In the genomic region with DNA sequence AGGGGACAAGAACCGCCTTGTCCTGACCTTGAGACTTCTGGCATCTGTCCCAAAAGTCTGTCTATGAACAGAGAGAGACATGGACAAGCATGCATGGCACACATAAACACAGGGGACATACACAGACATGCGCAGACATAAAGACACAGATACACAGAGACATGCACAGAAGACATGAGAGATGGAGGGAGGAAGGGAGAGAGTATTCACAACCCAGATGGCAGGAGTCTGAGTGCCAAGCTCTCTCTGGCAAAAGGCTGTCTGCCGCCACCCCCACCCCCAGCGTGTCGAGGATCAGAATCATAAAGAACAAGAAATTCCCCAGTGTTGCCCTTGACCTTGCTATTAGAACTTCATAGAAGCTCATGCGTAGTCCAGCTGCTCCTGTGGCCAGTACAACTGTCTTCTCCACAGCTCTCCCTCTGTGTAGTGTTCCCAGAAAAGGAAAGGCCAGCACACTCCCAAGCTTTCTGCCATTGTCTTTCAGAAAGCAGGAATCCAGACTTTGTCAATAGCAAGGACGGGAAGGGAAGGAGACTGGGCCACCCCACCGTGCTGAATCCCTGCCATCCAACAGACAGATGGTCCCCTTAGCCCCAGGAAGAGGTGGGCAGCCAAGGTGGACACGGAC, we compare ENCODE assay signal across 14 mouse cellular contexts.
A peak's percentile ranks its signal among the peaks of the same experiment; 100 is the strongest.
DNase-seq lines count a peak whose midpoint lies in the region; ATAC-seq and TF ChIP-seq lines count a peak whose summit lies in the region.
"Had no signal": no experiment of that assay in that cellular context is flagged by ENCODE, and none has a peak within 500 bp of the region (broad histone marks: within the 10 kb centered on the region; RNA-seq: fewer than 3 reads in every experiment).

No protein-coding gene starts in this region.

- no peak overlapping the region for H3K4me2 ChIP-seq in forebrain, embryonic 13.5 days
- no peak overlapping the region for H3K4me2 ChIP-seq in forebrain, embryonic 12.5 days
- no peak overlapping the region for H3K4me2 ChIP-seq in midbrain, postnatal 0 days (ENCODE audit: low read depth, low read length, poor library complexity, severe bottlenecking)
- H3K4me2 ChIP-seq in midbrain, embryonic 11.5 days = no peak overlapping the region
- H3K4me2 ChIP-seq: embryonic facial prominence, embryonic 15.5 days; liver, embryonic 13.5 days; midbrain, embryonic 15.5 days had no signal

- no peaks in the 10 kb centered on the region for H3K9me3 ChIP-seq in forebrain, embryonic 13.5 days (replicated peaks)
- no peaks in the 10 kb centered on the region for H3K9me3 ChIP-seq in forebrain, embryonic 12.5 days
- H3K9me3 ChIP-seq in midbrain, postnatal 0 days (ENCODE audit: low read length) = no peaks in the 10 kb centered on the region
- H3K9me3 ChIP-seq in midbrain, embryonic 11.5 days (ENCODE audit: control insufficient read depth, low read length) = no peaks in the 10 kb centered on the region
- H3K9me3 ChIP-seq: embryonic facial prominence, embryonic 15.5 days; liver, embryonic 13.5 days; midbrain, embryonic 15.5 days had no signal

- peak; percentile 68; the same call in 1 of the 2 replicates for ATAC-seq in forebrain, embryonic 13.5 days
- no peak for ATAC-seq in forebrain, embryonic 12.5 days (ENCODE audit: low FRiP score)
- no peak; the same call in 1 of the 2 replicates for ATAC-seq in midbrain, postnatal 0 days (ENCODE audit: low FRiP score)
- ATAC-seq in midbrain, embryonic 11.5 days (ENCODE audit: low FRiP score) = no peak
- ATAC-seq: midbrain, embryonic 15.5 days had no signal

- DNase-seq in midbrain, postnatal 0 days (ENCODE audit: low spot score) = peak; percentile 80
- no peak for DNase-seq in midbrain, embryonic 11.5 days (ENCODE audit: low spot score, missing footprints)
- DNase-seq in cerebellum, postnatal 36 days = peak; percentile 85
- peak; percentile 57 for DNase-seq in testis, postnatal 10 days (ENCODE audit: low spot score)
- no peak for DNase-seq in urinary bladder, postnatal 36 days (ENCODE audit: low spot score in 2 of 2)
- DNase-seq in kidney, postnatal 14 days = no peak
- DNase-seq: heart, postnatal 10 days; kidney, adult 18-20 months; liver, embryonic 13.5 days; thymus, postnatal 14 days had no signal

- no peaks in the 10 kb centered on the region for H3K27me3 ChIP-seq in forebrain, embryonic 13.5 days
- H3K27me3 ChIP-seq in forebrain, embryonic 12.5 days = no peaks in the 10 kb centered on the region; the same call in 1 of the 2 replicates
- no peaks in the 10 kb centered on the region for H3K27me3 ChIP-seq in midbrain, postnatal 0 days (ENCODE audit: insufficient read depth, low read length)
- H3K27me3 ChIP-seq in midbrain, embryonic 11.5 days (ENCODE audit: control insufficient read depth, insufficient read depth, low read length) = no peaks in the 10 kb centered on the region
- H3K27me3 ChIP-seq: embryonic facial prominence, embryonic 15.5 days; liver, embryonic 13.5 days had no signal

- no peak for TF ChIP-seq CTCF in midbrain, postnatal 0 days (IDR thresholded peaks at IDR 0.05)

- 70% methylated on average over 9 of the region's 9 CpGs for WGBS in forebrain, embryonic 13.5 days
- 76% methylated on average over 9 of the region's 9 CpGs for WGBS in forebrain, embryonic 12.5 days
- 70% methylated on average over 9 of the region's 9 CpGs for WGBS in midbrain, postnatal 0 days
- 81% methylated on average over 9 of the region's 9 CpGs for WGBS in midbrain, embryonic 11.5 days

- H3K36me3 ChIP-seq in forebrain, embryonic 13.5 days (ENCODE audit: poor library complexity, severe bottlenecking) = no peaks in the 10 kb centered on the region
- no peaks in the 10 kb centered on the region for H3K36me3 ChIP-seq in forebrain, embryonic 12.5 days (replicated peaks)
- no peaks in the 10 kb centered on the region for H3K36me3 ChIP-seq in midbrain, postnatal 0 days (ENCODE audit: insufficient read depth, low read length)
- H3K36me3 ChIP-seq in midbrain, embryonic 11.5 days (ENCODE audit: control insufficient read depth, insufficient read depth, low read length) = no peaks in the 10 kb centered on the region
- H3K36me3 ChIP-seq: embryonic facial prominence, embryonic 15.5 days; liver, embryonic 13.5 days; midbrain, embryonic 15.5 days had no signal

- no peak overlapping the region for H3K4me3 ChIP-seq in forebrain, embryonic 13.5 days
- no peak overlapping the region for H3K4me3 ChIP-seq in forebrain, embryonic 12.5 days (replicated peaks)
- no peak overlapping the region for H3K4me3 ChIP-seq in midbrain, postnatal 0 days (ENCODE audit: low read depth, low read length)
- no peak overlapping the region for H3K4me3 ChIP-seq in midbrain, embryonic 11.5 days (ENCODE audit: low read depth, low read length)
- H3K4me3 ChIP-seq: embryonic facial prominence, embryonic 15.5 days; liver, embryonic 13.5 days; midbrain, embryonic 15.5 days had no signal

- H3K9ac ChIP-seq in forebrain, embryonic 13.5 days = no peak overlapping the region
- no peak overlapping the region for H3K9ac ChIP-seq in forebrain, embryonic 12.5 days
- H3K9ac ChIP-seq in midbrain, postnatal 0 days (replicated peaks; ENCODE audit: low read length, poor library complexity, severe bottlenecking) = no peak overlapping the region
- H3K9ac ChIP-seq in midbrain, embryonic 11.5 days (ENCODE audit: low read length) = no peak overlapping the region
- H3K9ac ChIP-seq: embryonic facial prominence, embryonic 15.5 days; liver, embryonic 13.5 days; midbrain, embryonic 15.5 days had no signal

- H3K4me1 ChIP-seq in forebrain, embryonic 13.5 days = peaks cover 18% of the 10 kb centered on the region
- H3K4me1 ChIP-seq in forebrain, embryonic 12.5 days = peaks cover 11% of the 10 kb centered on the region
- 0 out of 2 replicates have a peak, but pooled peaks cover 3% of the 10 kb centered on the region for H3K4me1 ChIP-seq in midbrain, postnatal 0 days (ENCODE audit: insufficient read depth, low read length)
- peaks cover 6% of the 10 kb centered on the region for H3K4me1 ChIP-seq in midbrain, embryonic 11.5 days (ENCODE audit: control insufficient read depth, insufficient read depth, low read length)
- H3K4me1 ChIP-seq: liver, embryonic 13.5 days had no signal

- H3K27ac ChIP-seq in forebrain, embryonic 13.5 days = peak overlapping the region; percentile 51
- H3K27ac ChIP-seq in forebrain, embryonic 12.5 days = no peak overlapping the region
- H3K27ac ChIP-seq in midbrain, postnatal 0 days (ENCODE audit: low read depth, low read length) = no peak overlapping the region
- no peak overlapping the region for H3K27ac ChIP-seq in midbrain, embryonic 11.5 days (ENCODE audit: low read depth, low read length)
- H3K27ac ChIP-seq: embryonic facial prominence, embryonic 15.5 days; liver, embryonic 13.5 days; midbrain, embryonic 15.5 days had no signal

Comparison
In these comparisons a context has a peak if more than half of its experiments do, and no peak if none do; other contexts are left out.
1. DNase-seq: peak in midbrain, postnatal 0 days (single experiment), cerebellum, postnatal 36 days (2 of 2) and testis, postnatal 10 days (single experiment); none in midbrain, embryonic 11.5 days (single experiment), urinary bladder, postnatal 36 days (0 of 2) and kidney, postnatal 14 days (single experiment).